Mouse (Mus musculus) ES-E14 (cell line): ENCODE measurements around the gene Map3k7.

Source experiments
- HCFC1 ChIP-seq: IDR thresholded peaks from 2 replicates; pipeline ENCODE4 v1.6.1; 2012; ENCODE audit warnings: low read length, inconsistent platforms, borderline replicate concordance; ENCODE audit not compliant: insufficient read depth
- MAFK ChIP-seq: IDR thresholded peaks from 2 replicates; pipeline ENCODE4 v1.6.1; 2014; ENCODE audit warnings: mild to moderate bottlenecking, low read depth, low read length, inconsistent platforms; ENCODE audit not compliant: insufficient read depth
- ZC3H11A ChIP-seq: IDR thresholded peaks from 2 replicates; pipeline ENCODE4 v1.6.1; 2012; ENCODE audit warnings: low read depth, mild to moderate bottlenecking, inconsistent platforms, low read length, borderline replicate concordance
- ZNF384 ChIP-seq: IDR thresholded peaks from 2 replicates; pipeline ENCODE4 v1.6.1; 2012; ENCODE audit warnings: low read depth, low read length, inconsistent platforms

- TF ChIP-seq HCFC1 (no peak), MAFK (no peak), ZNF384 (no peak), ZC3H11A (no peak)
Observed at GRCm38 (mm10) chr4:32025105-32025504, 61.2 kb downstream of the Map3k7 start.
